Mouse (Mus musculus): ENCODE data around the gene Plpp3. TPM values are rescaled to one million over a fixed set of nuclear protein-coding genes. Genes with fewer than 3 reads are reported as not detected.

Plpp3 gene
- total RNA-seq, 2 experiments from 2014 or later = 147 to 149 TPM

DNA sequence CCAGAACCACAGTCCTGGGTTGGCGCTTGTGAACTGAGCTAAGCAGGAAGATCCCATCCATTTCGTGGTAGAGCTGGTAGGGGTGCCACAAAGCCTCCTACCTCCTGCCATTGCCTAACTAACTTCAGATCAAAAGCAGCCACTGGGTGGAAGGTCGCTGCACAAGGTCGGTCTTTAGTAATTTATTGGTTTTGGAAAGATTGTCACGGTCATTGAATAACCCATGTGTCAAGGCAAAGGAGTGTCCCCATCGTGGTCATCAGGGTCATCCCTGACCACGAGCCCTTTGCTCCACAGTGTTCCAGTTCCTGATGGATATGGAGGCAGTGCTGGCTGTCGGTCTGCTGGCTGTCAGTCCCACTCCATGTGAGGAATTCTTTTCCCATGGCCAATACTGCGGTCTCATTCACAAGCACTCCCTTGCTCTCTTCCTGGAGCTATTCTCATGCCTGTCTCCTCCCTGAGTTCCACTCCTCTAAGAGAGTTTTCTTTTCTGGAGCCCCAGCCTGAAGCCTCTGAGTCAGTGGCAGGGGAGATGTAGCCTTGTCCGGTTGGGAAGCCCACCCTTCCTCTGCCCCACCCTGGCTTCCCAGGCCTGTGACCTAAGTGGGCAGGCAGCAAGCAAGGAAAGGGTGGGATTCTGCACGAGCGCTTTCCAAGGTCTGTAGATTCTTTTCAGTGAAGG, 58.7 kb downstream of the Plpp3 start:
- DNase-seq (ENCODE audit: low spot score in 2 of 2) = no peak

DNA sequence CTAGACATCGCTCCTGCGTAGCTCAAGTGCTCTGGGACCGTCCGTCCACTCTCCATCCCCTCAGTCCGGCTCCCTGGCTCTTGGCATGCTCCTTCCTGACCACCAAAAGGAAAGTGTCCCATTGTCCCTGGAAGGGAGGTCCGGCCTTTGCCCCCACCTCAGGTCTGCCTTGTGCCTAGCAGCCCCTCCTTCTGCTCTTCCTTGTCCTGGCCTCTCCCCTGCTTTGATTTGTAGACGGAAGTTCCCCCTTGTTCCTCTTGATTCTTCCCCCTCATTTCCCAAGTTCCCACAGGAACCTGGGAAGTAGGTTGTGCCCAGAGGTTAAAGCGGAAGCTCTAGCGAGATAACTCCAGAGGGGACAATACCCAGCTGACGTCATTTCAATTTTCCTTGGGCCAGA, 61.1 kb downstream of the Plpp3 start:
- DNase-seq (ENCODE audit: low spot score in 2 of 2) = no peak

DNA sequence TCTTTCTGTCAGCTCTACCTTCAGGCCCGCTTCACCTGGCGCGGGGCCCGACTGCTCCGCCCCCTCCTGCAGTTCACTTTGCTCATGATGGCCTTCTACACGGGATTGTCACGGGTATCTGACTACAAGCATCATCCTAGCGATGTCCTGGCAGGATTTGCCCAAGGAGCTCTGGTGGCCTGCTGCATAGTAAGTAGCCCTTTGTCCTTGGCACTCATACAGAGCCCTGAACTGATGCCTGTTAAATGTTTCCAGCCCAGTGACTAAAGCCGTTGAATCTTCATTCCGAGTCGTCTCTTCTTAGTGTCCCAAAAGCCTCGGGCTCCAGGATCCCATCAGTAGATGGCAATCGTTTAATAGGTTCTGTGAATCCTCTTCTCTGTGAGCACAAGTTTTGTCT, 62.2 kb downstream of the Plpp3 start:
- DNase-seq (ENCODE audit: low spot score in 2 of 2) = no peak

DNA sequence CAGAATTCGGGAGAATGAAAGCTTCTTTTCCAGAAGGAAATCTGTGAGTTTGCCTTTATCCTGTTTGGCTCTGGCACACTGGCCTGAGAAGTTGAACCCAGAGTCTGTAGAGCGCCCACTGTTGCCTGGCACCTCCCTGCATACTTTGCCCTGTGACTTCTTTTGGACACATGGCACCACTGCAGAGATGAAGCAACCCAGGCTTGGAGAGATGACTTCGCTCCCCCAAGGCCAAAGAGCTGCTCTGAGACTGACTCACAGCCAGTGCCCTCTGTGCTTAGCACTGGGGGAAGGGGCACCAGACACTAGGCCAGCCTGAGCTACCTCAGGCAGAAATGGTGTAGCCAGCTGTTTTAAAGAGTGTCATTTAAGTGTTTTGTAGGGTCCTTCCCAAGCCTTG, 63.7 kb downstream of the Plpp3 start:
- DNase-seq (ENCODE audit: low spot score in 2 of 2) = no peak

DNA sequence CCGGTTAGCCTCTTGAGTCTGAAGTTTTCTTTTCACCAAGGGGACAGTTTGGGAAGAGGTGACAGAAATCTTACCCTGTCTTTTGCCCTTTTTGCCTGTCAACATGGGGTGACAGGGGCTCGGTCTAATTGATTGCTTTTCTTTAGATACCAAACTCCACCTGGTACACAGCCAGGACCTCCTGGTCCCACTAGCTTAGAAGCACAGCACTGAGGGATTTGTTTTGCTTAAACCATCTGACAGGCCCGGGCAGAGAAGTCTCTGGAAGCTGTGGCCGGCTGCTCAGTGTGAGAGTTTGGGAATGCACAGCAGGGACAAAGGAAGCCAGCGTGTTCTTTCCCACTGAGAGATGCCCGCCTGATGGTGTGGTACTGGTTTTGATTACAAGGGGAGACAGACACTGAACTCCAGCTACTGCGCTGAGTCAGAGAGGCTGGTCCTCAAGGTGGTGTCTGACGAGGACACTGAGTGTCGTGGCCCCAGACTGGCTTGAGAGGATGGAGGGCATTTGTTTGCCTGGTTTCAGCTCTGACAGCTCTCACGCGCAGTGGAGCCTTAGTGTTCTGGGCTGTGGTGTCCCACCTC, 64.2 kb downstream of the Plpp3 start:
- DNase-seq (ENCODE audit: low spot score in 2 of 2) = no peak

DNA sequence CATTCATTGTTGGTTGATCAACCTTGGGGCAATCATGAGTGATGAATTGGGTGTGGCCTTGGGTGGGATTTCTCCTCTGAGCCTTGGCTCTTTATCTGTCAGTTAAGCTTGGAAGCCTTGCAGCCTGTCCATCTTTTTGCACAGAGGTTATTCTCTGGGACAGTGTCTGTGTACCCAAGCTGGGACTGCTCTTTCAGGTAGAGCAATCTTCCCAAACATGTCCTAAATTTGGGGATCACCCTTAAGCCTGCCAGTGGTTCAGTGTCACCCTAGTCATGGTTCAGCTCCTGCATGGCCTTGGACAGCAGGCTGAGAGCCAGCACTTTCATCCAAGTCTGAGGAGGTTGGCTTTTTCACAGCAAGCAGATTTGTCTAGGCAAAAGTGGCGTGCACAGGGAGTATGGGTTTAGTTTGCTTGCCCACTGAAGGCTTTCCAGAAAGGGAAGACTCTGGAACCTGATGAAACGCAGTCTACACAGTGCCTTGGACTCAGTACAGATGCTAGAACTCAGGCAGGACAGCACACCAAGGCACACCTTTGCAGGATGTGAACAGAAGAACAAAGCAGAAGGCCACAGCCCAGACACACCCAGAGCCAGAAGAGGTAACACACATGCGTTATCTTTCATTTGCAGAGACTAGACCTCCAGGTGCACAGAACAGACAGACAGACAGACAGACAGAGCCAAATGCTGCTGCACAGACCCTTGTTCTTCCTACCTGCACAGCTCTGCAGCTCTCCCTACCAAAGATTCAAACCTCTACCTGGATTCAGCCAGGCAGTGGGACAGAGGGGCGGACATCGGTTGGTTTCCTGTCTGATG, 66.2 kb downstream of the Plpp3 start:
- DNase-seq (ENCODE audit: low spot score in 2 of 2) = no peak

DNA sequence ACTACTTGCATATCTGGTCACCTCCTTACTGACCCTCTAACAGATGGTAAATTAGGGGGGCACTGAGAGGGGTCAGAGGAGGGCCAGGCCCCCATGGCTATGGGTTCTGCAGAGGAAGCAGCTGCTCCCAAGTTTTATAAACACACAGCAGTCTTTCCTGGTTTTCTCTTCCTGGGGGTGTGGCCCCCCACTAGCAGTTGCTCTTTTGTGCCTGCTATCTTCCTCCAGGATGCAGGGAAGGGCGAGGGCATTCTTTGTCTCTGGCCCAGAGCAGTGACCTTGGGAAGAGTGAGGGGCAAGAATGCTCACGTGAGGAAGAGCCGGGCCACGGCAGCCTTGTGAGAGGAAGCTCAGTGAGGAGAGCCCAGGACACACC, 66.8 kb downstream of the Plpp3 start:
- no peak for DNase-seq (ENCODE audit: low spot score in 2 of 2)

DNA sequence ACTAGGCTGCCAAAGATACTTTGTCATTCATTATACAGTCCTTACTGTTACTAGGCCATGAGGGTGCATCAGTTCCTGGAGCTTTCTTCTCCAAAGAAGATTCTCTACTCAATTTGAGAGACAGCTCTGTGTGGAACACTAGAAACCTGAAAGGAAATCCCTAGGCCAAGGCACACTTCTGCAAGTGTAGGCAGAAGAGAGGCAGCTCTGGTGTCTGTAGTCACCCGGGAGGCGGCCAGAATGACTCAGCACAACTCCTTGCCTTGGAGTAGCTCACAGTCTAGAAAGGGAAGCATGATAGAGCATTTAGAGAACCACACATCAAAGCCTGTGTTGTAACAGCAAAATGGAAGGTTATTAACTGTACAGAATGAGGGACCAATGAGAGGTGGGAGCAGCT, 68.4 kb downstream of the Plpp3 start:
- DNase-seq (ENCODE audit: low spot score in 2 of 2) = peak in 1 of 2 experiments; percentile 43

DNA sequence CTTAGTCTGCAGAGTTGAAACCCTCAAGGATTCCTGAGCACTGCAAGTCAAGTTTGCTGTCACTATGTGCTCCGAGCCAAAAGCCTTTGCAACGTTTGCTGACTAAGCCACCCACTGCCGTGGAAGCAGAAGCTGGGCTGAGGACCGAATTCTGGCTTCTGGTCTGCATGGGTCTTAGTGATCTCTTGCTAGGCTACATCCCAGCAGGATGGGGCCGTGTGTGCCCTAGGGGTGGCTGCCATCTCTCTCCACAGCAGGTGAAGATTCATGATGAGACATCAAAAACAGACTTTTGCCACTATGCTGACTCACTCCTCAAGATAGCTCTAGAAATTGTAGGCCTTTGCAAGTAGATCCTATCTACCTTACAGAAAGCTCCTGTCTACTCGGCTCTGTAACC, 69.2 kb downstream of the Plpp3 start:
- DNase-seq (ENCODE audit: low spot score in 2 of 2) = no peak

DNA sequence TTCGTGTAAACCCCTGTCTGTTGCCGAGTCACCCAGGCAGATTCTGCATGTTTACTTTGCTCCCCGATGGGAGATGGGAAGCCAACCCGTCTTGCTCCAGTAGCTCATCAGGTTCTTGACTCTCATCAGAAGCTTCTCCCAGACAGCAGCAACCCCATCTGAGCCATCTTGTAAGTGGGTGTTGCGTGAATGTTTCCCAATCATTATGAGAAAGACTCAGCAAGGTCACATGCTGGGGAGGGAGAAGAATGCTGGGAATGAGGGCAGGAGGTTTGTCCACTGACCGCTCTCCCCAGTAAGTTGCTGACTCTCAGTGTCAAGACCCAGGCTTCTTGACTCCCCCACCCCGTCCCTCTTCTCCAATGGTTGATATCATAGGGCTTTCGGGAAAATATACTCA, 73.0 kb downstream of the Plpp3 start:
- no peak for DNase-seq (ENCODE audit: low spot score in 2 of 2)

DNA sequence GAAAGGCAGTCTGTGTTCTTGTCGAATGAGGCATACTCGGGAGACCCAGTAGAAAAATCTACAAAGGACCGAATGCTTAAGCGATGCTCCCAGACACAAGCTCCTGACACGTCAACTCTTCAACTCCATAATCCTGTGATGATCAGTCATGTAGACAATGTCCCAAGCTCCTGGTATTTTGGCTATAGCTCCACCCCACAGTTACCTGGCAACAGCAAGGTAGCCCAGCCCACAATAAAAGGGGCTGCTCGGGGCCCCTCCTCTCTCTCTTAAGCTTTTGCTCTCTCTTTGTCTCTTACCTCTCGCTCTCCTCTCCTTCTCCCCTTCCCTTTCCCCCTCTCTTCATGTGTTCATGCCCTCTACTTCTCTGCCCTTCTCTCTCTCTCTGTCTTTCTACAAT, 83.1 kb downstream of the Plpp3 start:
- no peak for DNase-seq (ENCODE audit: low spot score in 2 of 2)

DNA sequence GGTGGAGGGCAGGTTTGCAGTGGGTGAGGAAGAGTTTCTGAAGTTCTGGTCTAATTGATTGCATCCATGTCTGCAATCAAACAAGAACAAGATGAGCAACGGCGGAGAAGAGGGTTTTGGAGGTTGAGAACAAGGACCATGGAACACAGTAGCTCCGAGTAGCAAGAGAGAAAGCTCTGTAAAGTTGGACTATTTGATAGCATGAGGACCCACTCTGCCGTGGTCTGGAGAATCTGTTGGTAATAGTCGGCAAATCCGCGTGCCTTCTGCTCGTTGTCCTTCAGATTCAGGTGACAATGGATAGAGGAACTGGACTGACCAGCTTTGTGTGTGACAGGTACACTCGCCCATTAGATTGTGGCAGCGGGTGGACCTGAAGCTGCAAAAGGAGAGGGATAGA, 87.8 kb downstream of the Plpp3 start:
- no peak for DNase-seq (ENCODE audit: low spot score in 2 of 2)

DNA sequence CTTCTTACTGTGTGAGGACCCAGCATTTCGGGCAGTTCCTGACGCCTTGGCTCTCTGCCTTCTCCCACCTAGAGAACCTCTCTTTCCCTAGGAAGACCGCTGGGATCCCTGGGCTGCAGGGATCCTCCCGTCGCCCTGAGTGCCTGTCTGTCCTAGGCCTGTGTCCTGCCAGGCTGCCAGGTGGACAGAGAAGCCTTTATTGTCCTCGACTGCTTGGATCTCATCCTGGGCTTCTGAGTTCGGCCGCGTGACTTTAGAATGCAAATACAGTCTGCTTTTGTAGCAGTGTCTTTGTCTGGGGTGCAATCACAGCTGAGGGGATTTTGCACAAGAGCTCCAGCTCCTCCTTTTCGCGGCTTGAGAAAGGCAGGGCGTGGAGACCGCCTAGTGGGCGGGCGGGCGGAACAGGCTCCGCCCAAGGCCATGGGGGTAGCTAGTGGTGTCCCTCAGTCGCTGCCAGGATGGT, 88.4 kb downstream of the Plpp3 start:
- peak; percentile 38 to 54 for DNase-seq (ENCODE audit: low spot score in 2 of 2)

DNA sequence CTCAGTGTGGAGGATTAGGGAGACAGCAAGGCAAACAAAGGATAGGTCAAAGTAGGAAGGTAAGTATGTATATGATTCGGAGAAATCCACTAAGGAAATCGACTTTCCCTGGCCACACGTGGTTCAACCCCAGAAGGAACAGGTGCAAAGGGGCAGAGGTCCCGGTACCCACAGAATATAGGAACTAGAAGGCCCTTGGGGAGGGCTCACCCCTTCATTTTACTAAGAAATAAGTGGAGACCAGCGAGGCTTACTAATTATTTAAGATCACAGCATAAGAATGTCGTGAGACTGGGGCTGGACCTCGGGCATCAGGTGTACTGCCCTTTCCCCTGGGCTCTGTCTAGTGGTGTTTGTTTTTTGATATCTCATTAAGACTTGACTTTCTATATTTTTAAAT, 89.2 kb downstream of the Plpp3 start:
- DNase-seq (ENCODE audit: low spot score in 2 of 2) = no peak

DNA sequence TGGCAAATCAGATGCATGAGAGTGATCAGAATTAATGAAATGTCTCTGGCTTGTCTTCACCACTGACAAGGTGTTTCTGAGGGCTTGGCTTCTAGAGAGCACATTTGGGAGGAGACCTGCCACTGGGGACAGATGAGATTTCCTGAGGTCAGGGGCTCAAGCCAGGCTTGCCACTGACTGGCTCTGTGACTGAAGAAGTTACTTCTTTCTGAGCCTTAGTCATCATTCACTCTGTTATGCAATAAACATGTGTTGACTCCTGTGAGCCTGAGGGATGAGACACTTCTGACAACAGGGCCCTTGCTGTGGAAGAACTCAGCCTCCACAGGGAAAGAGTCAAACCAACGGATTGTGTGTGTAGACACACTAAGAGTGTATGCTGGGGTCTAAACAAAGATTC, 91.0 kb downstream of the Plpp3 start:
- DNase-seq (ENCODE audit: low spot score in 2 of 2) = no peak

DNA sequence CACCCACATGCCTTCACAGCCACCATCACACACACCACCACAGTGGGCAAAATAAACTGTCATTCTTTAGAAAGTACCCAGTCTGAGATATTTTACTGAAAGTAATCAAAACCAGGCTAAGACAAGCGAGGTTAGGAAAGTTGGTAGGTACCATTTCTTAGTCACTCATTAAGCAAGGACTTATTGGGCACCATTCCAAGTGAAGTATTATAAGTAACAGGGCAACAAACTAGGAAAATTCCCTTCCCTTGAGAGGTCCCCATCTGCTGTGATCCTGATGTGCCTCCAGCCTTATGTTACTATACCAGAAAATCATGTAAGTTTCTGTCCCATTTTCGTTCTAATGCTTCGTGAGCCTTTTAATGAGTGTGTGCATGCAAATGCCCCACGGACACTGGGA, 92.1 kb downstream of the Plpp3 start:
- no peak for DNase-seq (ENCODE audit: low spot score in 2 of 2)

DNA sequence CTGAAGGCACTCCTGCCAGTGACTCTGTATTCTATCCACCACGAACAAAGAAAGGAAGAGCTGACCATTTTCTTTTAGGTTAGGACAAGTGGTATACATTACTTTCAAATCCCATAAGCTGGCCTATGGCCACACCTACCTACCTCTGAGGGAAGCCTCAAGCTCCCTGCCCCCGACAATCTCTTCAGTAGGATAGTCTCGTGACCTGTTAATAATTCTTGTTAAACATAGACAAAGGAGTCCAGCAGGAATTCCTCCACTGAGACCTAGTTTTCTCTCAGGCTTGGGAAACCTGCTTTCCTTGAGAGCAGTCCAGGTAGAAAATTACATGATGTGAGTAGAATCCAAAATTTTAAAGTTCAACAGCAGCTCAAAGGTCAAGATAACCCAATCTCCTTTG, 93.8 kb downstream of the Plpp3 start:
- DNase-seq (ENCODE audit: low spot score in 2 of 2) = no peak

DNA sequence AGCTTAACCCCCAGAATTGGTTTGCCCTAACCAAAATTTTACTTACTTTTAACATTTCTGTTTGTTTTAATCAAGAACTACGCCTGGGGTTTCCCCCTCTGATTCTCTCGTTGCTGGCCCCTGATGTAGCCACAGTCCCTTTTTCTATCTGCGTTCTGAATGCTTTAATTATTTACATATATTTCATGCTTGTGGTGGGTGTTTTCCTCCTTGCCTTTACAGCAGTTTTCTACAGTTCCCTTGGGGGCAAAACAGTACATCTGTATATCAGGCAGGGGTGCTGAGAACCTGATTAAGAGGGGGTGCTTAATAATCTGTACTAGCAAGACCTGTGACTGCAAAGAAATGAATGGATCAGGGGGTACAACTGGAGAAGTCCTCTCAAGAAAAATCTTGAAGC, 94.9 kb downstream of the Plpp3 start:
- DNase-seq (ENCODE audit: low spot score in 2 of 2) = no peak

DNA sequence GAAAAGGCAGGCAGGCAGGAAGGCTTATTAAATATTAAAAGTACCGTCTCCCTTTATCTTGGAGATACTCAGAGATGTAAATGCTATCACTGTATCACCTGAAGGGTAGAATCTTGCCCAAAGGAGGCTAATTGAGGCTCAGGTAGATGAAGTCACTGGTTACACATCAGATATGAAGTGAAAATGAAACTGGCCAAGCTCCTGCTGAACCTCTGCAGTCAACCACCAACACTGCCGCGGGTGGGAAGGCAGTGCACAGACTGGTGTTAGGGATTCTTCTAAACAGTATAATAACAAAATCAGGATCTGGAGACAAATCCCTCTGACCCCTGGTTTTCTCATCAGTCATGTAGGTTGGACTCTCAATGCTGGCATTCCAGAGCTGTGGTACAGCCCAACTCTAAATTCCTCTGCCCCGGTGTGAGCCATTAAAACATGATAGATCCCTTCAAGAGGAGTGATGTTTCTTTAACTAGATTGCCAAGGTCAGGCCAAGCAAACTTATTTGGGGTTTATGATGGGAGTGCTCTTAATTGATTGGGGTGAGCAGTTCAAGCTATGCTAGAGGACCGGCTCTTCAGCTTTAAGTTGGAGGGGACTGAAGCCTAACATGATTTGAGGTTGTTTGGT, 95.5 kb downstream of the Plpp3 start:
- DNase-seq (ENCODE audit: low spot score in 2 of 2) = no peak

DNA sequence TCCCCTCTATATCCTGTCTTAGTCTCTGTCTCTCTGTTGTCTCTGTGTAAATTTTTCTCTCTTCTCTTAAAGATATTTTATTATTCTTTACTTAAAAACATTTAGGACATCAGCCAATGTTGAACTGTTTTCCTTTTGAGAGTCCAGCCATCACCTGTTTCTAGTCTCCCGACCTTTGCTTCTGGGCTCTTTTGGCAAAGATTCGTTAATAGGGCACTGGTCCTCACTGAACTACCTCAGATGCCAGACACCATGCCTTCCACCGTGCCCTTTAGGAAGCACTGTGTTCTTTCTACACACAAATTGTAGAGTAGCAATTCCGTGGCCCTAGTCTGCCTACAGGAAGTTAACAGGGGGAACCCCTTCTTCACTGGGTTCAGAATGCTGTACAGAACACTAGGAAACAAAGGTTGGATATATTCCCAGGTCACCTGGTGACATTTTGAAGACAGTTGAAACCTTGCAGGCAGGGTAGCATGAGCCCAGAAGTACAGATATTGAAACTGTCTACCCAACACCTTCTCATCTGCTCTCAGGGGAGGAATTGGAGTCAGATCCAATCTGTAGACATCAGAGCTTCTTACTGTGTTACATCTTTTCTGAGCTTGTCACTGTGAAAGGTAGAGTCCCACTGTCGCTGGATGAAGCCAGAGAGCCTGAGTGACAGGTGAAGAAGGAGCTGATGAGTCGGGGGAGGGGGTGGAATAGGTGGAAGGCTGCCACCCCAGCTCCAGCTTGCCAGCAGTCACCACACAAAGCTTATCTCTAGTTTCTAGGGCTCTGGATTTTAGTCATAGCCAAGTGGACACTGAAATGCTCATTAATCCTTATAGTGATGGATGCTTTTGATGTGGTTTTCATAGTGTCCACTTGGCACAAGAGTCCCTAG, 96.5 kb downstream of the Plpp3 start:
- no peak for DNase-seq (ENCODE audit: low spot score in 2 of 2)

DNA sequence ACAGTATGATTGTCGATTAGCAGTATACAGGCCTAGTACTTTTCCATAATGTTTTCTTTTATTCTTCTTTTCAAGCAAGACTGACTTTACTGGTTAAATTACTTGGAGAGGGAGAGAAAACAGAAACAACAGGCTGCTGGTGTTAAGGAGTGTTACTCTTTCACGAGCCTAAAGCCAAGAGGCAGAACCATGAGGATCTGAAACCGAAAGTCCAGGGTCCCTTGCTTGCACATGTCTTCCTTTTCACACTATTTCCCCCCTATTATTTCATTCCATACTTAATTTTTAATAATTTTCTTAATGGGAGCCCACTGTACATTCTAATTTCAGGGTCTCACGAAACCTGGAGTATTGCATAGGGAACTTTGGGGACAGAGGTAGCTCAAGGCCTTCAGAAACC, 97.2 kb downstream of the Plpp3 start:
- no peak for DNase-seq (ENCODE audit: low spot score in 2 of 2)
